Mouse (Mus musculus): ENCODE data around the gene Celf2. TPM values are rescaled to one million over a fixed set of nuclear protein-coding genes. Genes with fewer than 3 reads are reported as not detected.

Celf2 gene
- total and polyA plus RNA-seq, 2 experiments from 2014 or later, result 185 to 205 TPM

DNA sequence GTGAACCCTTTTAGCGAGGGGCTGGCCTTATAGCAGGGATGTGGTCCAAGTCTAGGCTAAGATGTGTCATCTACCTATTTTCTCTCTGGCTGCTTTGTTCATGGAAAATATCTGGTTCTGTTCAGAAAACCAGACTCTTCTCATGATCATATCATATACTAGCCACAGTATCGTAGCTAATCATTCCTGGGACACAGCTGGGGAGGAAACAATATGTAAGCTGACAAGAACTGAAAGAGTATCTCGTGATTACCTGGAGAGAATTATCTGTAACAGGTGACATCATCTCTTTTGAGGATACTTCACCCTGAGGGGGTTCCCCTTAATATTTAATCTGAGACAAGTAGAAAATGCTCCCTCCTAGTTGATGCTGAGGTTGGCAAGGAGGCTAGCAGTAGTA is 951.6 kb downstream of the Celf2 start:
- Histone ChIP-seq H3K4me3 (ENCODE audit: low read depth, low read length) (no peak overlapping the region), H3K27ac (ENCODE audit: low read depth, low read length) (no peak overlapping the region), H3K27me3 (ENCODE audit: insufficient read depth, low read length) (no peaks in the 10 kb centered on the region), H3K4me1 (ENCODE audit: insufficient read depth) (no peaks in the 10 kb centered on the region), H3K4me2 (ENCODE audit: low read depth) (no peak overlapping the region), H3K9me3 (ENCODE audit: low read length) (no peaks in the 10 kb centered on the region), H3K36me3 (ENCODE audit: insufficient read depth) (peaks cover 50% of the 10 kb centered on the region), H3K9ac (no peak overlapping the region)
- ATAC-seq (no peak), DNase-seq (no peak)
- WGBS, result 77% methylated on average over 3 of the region's 3 CpGs
- TF ChIP-seq CTCF (IDR thresholded peaks at IDR 0.05; ENCODE audit: low read depth), result no peak

DNA sequence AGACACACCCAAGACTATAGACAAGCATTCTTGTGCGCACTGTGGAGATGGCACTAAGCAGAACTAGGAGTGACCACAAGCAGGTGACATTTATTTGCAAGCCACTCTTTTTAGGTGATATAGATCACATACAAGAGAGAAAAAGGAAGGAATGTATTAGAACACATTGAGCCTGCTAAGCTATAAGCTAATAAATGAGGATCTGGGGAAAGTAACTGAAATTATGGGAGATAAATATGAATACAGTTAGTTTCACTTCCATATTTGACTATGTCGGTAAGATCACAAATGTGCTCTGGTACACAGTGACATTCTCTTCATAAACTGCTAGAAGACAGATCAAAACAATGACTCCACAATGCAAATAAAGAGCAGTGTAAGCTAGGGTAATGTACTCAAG is 952.5 kb downstream of the Celf2 start:
- Histone ChIP-seq H3K9ac (no peak overlapping the region), H3K4me3 (ENCODE audit: low read depth, low read length) (no peak overlapping the region), H3K27ac (ENCODE audit: low read depth, low read length) (no peak overlapping the region), H3K27me3 (ENCODE audit: insufficient read depth, low read length) (no peaks in the 10 kb centered on the region), H3K9me3 (ENCODE audit: low read length) (no peaks in the 10 kb centered on the region), H3K4me2 (ENCODE audit: low read depth) (no peak overlapping the region), H3K36me3 (ENCODE audit: insufficient read depth) (peaks cover 59% of the 10 kb centered on the region), H3K4me1 (ENCODE audit: insufficient read depth) (no peaks in the 10 kb centered on the region)
- DNase-seq, result no peak
- no peak for ATAC-seq
- TF ChIP-seq CTCF (IDR thresholded peaks at IDR 0.05; ENCODE audit: low read depth), result no peak
- 83% methylated on average over 2 of the region's 2 CpGs for WGBS

DNA sequence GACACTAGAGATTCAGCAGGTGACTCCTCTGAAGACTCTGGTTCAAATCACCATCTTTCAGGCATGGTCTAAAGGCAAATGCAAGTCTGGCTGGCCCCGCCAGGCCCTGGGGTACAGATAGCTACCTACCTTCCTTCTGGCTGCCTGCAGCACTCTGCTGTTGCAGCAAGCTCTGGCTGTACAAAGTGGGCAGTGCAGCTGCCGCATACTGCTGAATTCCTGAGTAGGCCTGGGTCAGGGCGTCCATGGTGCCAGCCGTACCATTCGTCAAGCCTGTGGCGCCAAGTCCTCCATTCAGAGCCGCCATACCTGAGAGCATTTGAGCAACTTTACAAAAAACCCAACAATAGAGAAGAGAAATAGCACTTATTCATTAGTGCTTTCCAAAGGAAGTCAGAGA is 955.7 kb downstream of the Celf2 start:
- ATAC-seq (no peak), DNase-seq (no peak)
- H3K27ac ChIP-seq (ENCODE audit: low read depth, low read length), result no peak overlapping the region
- no peak overlapping the region for H3K4me3 ChIP-seq (ENCODE audit: low read depth, low read length)
- H3K4me2 ChIP-seq (ENCODE audit: low read depth), result no peak overlapping the region
- peaks cover 63% of the 10 kb centered on the region for H3K36me3 ChIP-seq (ENCODE audit: insufficient read depth)
- WGBS, result 64% methylated on average over 7 of the region's 7 CpGs
- no peak overlapping the region for H3K9ac ChIP-seq
- TF ChIP-seq CTCF (IDR thresholded peaks at IDR 0.05; ENCODE audit: low read depth), result no peak
- H3K9me3 ChIP-seq (ENCODE audit: low read length), result no peaks in the 10 kb centered on the region
- no peaks in the 10 kb centered on the region for H3K27me3 ChIP-seq (ENCODE audit: insufficient read depth, low read length)
- H3K4me1 ChIP-seq (ENCODE audit: insufficient read depth), result no peaks in the 10 kb centered on the region

DNA sequence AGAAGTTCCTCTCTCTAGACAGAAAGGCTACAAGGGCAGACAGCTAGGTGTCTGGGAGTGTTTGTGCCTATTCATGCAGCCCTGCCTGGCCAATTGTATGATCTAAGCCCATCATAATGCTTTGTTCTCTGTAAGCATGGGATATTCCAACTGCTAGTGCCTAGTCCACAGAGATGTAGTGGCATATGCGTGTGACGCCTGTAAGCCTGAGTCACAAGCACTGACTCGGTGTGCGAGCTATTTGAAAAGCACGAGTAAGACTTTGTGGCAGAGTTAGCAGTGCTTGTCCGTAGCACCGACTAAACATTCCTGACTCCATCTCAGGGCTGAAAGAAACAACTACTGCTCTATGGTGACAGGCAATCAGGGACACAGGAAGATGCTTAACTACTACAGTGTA is 960.1 kb downstream of the Celf2 start:
- WGBS, result 71% methylated on average over 7 of the region's 7 CpGs
- no peak overlapping the region for H3K4me2 ChIP-seq (ENCODE audit: low read depth)
- no peak overlapping the region; the same call in 1 of the 2 replicates for H3K27ac ChIP-seq (ENCODE audit: low read depth, low read length)
- H3K4me1 ChIP-seq (ENCODE audit: insufficient read depth), result no peaks in the 10 kb centered on the region; the same call in 1 of the 2 replicates
- ATAC-seq (no peak), DNase-seq (no peak)
- H3K27me3 ChIP-seq (ENCODE audit: insufficient read depth, low read length), result no peaks in the 10 kb centered on the region
- no peak for TF ChIP-seq CTCF (IDR thresholded peaks at IDR 0.05; ENCODE audit: low read depth)
- peaks cover 48% of the 10 kb centered on the region for H3K36me3 ChIP-seq (ENCODE audit: insufficient read depth)
- no peaks in the 10 kb centered on the region for H3K9me3 ChIP-seq (ENCODE audit: low read length)
- H3K9ac ChIP-seq, result no peak overlapping the region
- no peak overlapping the region for H3K4me3 ChIP-seq (ENCODE audit: low read depth, low read length)

DNA sequence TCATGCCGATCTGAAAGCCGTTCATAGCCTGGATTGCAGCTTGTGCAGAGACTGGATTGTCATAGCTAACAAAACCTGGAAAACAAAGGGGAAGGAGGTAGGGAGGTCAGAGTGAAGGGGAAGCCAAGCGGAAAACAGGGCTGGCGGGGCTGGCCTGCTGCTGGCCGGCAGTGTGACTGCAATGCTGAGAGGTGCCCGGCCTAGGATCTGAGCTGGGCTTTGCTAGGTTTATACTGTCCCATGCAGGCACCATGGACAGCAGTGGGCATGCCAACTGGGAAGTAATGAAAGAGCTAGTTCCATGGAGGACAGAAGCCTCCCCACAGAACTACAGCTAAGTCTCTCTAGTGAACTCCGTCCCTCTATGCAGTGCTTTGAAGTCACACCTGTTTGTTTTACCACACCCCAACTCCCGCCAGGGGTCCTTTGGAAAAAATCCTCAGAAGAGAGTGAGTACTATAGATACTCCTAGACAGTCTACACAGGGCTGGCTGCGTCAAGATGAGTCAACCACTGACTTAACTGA is 962.2 kb downstream of the Celf2 start:
- no peak overlapping the region for H3K4me2 ChIP-seq (ENCODE audit: low read depth)
- no peaks in the 10 kb centered on the region for H3K27me3 ChIP-seq (ENCODE audit: insufficient read depth, low read length)
- DNase-seq, result no peak
- no peaks in the 10 kb centered on the region for H3K9me3 ChIP-seq (ENCODE audit: low read length)
- H3K36me3 ChIP-seq (ENCODE audit: insufficient read depth), result peaks cover 35% of the 10 kb centered on the region
- H3K4me3 ChIP-seq (ENCODE audit: low read depth, low read length), result no peak overlapping the region
- peak; percentile 47 for ATAC-seq
- H3K9ac ChIP-seq, result no peak overlapping the region
- H3K27ac ChIP-seq (ENCODE audit: low read depth, low read length), result peak overlapping the region; percentile 76
- H3K4me1 ChIP-seq (ENCODE audit: insufficient read depth), result no peaks in the 10 kb centered on the region; the same call in 1 of the 2 replicates
- 15% methylated on average over 9 of the region's 9 CpGs for WGBS
- TF ChIP-seq CTCF (IDR thresholded peaks at IDR 0.05; ENCODE audit: low read depth), result no peak

DNA sequence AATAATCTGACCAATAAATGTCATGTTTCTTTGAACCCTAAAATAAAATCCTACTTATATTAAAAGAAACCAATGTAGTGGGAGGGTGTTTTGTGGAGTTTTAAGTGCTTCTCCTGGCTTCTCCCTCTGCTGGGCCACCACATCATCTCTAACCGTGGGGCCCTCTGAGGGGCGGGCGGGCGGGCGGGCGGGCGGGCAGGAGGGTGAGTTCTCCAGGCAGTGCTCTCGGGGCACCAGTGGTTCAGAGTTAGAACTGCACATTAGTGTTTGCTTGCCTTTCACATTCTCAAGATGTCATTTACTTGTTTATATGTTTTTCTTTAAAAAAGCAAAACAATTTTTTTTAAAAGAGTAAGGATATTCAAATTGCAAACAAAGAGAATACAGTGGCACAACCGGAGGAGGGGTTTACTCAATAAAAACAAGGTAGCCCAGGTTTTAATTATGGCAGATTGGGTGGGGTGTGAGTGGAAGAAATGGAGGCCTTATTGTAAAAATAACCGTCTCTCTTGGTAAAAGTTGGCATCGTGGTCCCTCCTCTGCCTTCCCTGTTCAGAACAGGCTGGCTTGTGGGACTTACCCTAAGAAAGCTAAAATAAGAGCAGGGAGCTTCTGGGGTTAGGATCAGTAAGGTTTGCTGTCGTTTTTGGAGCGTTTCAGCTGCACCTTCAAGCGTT is 962.8 kb downstream of the Celf2 start:
- TF ChIP-seq CTCF (IDR thresholded peaks at IDR 0.05; ENCODE audit: low read depth), result no peak
- H3K27me3 ChIP-seq (ENCODE audit: insufficient read depth, low read length), result no peaks in the 10 kb centered on the region
- H3K4me2 ChIP-seq (ENCODE audit: low read depth), result no peak overlapping the region
- DNase-seq, result no peak
- peaks cover 30% of the 10 kb centered on the region for H3K36me3 ChIP-seq (ENCODE audit: insufficient read depth)
- H3K27ac ChIP-seq (ENCODE audit: low read depth, low read length), result peak overlapping the region; percentile 76
- 17% methylated on average over 14 of the region's 14 CpGs for WGBS
- H3K9ac ChIP-seq, result no peak overlapping the region
- no peaks in the 10 kb centered on the region; the same call in 1 of the 2 replicates for H3K4me1 ChIP-seq (ENCODE audit: insufficient read depth)
- ATAC-seq, result peak; percentile 44
- no peak overlapping the region for H3K4me3 ChIP-seq (ENCODE audit: low read depth, low read length)
- H3K9me3 ChIP-seq (ENCODE audit: low read length), result no peaks in the 10 kb centered on the region

DNA sequence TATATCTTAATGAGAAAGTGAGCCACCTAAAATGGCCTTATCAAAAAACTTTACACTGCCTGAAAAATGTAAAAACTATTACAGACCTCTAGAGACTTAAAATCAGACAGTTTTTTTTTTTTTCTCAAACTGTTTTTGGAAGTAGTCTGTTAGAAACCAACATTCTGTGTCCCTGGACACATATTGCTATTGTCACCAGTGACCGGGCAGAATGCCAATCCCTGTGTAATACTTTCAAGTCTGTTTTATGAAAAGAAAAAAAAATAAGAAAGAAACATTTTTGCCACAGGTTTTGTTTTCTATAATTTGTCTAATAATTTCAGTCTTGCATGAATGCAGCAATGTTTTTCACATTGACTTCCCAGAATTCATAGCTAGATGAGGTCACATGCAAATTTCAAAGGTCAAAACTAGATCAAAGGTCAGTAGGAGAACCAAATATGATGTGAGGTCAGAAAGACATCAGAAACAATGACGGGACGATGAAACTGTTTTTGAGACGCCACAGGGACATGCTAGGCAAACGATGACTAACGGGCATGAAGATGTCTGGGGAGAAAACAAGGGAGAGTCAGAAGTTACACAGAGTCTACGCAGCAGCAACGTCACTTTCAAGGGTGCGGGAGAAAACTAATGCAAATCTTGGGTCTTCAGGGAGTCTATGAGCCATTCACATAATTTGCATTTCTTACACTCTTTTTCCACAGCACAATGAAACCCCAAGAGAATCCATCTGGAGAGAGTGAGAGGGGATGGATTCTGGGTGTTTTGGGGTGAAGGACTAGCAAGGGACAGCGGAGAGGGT is 964.0 kb downstream of the Celf2 start:
- DNase-seq (no peak), ATAC-seq (no peak)
- H3K9ac ChIP-seq, result no peak overlapping the region
- TF ChIP-seq CTCF (IDR thresholded peaks at IDR 0.05; ENCODE audit: low read depth), result no peak
- H3K9me3 ChIP-seq (ENCODE audit: low read length), result no peaks in the 10 kb centered on the region
- no peak overlapping the region for H3K4me2 ChIP-seq (ENCODE audit: low read depth)
- H3K4me3 ChIP-seq (ENCODE audit: low read depth, low read length), result no peak overlapping the region
- H3K27me3 ChIP-seq (ENCODE audit: insufficient read depth, low read length), result no peaks in the 10 kb centered on the region
- WGBS, result 49% methylated on average over 10 of the region's 10 CpGs
- no peak overlapping the region for H3K27ac ChIP-seq (ENCODE audit: low read depth, low read length)
- peaks cover 31% of the 10 kb centered on the region for H3K36me3 ChIP-seq (ENCODE audit: insufficient read depth)
- no peaks in the 10 kb centered on the region; the same call in 1 of the 2 replicates for H3K4me1 ChIP-seq (ENCODE audit: insufficient read depth)
